Mouse (Mus musculus): ENCODE data around the gene Fpr-rs4. TPM values are rescaled to one million over a fixed set of nuclear protein-coding genes. Genes with fewer than 3 reads are reported as not detected.
"Not testable (repeated sequence)": the region's sequence is repeated elsewhere in the genome, so short reads cannot be mapped to it uniquely, and the experiment has no call there.

Fpr-rs4 gene
- not detected in 2 replicates for polyA plus RNA-seq (2012; rRNA removed)

- no peak for DNase-seq (ENCODE audit: low read depth, low spot score)
- WGBS, result 38% methylated on average over 2 of the region's 2 CpGs
Measured at GRCm38 (mm10) chr17:18021433-18021832, at the start of gene Fpr-rs4. Gene Fpr-rs4, plus strand, starts transcription at chr17:18021733.

- WGBS, result 15% methylated on average over 1 of the region's 1 CpGs
- no peak for DNase-seq (ENCODE audit: low read depth, low spot score)
Measured at GRCm38 (mm10) chr17:17973443-17973842, 48.1 kb upstream of the Fpr-rs4 start.

GRCm38 (mm10) chr17:17981232-17981631 is 40.3 kb upstream of the Fpr-rs4 start:
- DNase-seq (ENCODE audit: low read depth, low spot score), result not testable (repeated sequence)
- WGBS, result 76% methylated on average over 2 of the region's 2 CpGs

GRCm38 (mm10) chr17:18004752-18005151 is 16.8 kb upstream of the Fpr-rs4 start:
- no peak for DNase-seq (ENCODE audit: low read depth, low spot score)
- WGBS, result 92% methylated on average over 1 of the region's 1 CpGs

- 26% methylated on average over 2 of the region's 2 CpGs for WGBS
- no peak for DNase-seq (ENCODE audit: low read depth, low spot score)
Measured at GRCm38 (mm10) chr17:18049124-18049523, 27.6 kb downstream of the Fpr-rs4 start, which contains the start of gene Vmn2r124. Gene Vmn2r124, plus strand, starts transcription at chr17:18049424.

Other genes starting within 250 kb of the Fpr-rs4 start
- gene Spaca6, start 194.6 kb upstream of the Fpr-rs4 start, polyA plus RNA-seq (2012; rRNA removed), result 7.7 and 8.3 TPM in 2 replicates
- gene Has1, start 166.5 kb upstream of the Fpr-rs4 start, polyA plus RNA-seq (2012; rRNA removed), result 0.17 and 0.19 TPM in 2 replicates
- 0.75 and 0.79 TPM in 2 replicates for gene Fpr1, start 137.8 kb upstream of the Fpr-rs4 start, polyA plus RNA-seq (2012; rRNA removed)
- 0.76 and 0.80 TPM in 2 replicates for gene Fpr2, start 133.9 kb upstream of the Fpr-rs4 start, polyA plus RNA-seq (2012; rRNA removed)
- not detected in 2 replicates for gene Fpr3, start 133.9 kb upstream of the Fpr-rs4 start, polyA plus RNA-seq (2012; rRNA removed)
- not detected in 2 replicates for gene Vmn2r124, start 27.7 kb downstream of the Fpr-rs4 start, polyA plus RNA-seq (2012; rRNA removed)
- not detected in 2 replicates for gene Vmn2r91, start 63.3 kb downstream of the Fpr-rs4 start, polyA plus RNA-seq (2012; rRNA removed)
- gene Vmn2r92, start 130.2 kb downstream of the Fpr-rs4 start, polyA plus RNA-seq (2012; rRNA removed), result not detected in 2 replicates